Mouse (Mus musculus): Measurements from ENCODE around the gene Hpd.

Hpd gene

DNA sequence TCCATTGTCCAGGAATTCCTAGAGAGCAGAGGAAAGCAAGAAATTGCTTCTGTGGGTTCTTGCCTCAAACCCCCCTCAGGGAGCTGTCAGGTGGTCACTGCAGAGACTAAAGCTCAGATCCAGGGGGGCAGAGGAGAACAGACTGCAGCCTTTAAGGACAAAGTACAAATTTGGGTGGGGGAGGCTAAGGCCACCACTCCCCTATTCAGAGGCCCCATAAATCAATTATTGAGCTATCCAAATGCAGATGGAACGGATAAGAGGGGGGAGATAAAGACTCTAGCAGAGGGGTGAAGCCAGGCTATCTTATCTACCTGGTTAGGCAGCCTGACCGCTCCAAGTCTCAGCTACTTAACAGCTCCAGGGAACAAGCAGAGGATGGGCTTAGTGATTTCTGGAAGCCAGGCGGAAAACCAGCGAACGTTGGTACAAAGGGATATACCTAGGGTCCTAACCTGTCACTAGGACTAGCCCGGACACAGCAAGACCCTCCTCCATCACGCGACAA is 47.6 kb downstream of the Hpd start:
- DNase-seq (ENCODE audit: low spot score): no peak

DNA sequence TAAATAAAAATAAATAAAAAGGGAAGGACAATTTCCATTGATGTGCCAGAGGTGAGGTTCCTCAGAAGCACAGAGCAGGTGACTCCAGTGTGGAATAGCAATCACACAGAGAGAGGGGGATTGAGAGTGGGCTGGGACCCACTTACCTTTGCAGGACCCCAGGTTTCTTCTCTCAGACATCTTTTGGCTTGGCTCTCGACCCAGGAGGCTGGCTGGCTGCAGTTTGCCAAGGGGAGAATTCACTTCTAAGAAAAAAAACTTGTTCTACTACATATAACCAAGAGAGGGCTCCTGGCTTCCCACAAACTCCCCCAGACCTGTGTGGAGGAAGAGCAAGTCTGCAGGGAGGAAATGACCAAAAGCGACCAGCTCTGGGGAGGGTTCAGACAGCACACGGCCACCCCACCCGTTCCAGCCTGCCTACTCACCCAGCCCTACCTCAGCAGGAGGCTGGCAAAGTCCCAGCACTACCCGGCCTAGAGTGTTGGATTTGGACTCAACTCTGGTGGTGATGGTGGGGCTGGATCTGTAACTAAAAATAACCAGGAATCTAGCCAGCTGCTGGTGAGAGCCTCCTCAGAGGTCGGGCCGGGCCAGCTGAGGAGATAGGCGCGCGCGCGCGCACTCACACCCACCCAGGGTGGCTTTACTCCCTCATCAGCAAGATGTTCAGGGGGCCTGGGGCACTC is 48.2 kb downstream of the Hpd start:
- peak; percentile 23 for DNase-seq (ENCODE audit: low spot score)

DNA sequence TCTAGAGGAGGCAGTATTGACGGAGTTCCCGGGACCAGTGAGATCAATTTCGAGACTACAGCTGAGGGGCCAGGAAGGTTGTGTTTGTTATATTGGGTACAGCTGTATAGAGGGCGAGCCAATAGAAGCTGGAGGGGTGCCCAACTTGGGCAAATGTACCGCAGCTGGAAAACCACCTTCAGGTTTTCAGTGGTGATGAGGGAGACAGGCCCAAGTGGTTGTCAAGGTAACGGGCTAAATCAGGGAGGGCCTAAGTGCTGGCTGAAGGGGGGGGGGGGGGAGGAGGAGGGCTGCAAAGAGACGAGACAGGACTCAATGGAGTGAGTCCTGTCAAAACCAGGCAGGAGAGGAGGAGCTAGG is 48.8 kb downstream of the Hpd start:
- no peak for DNase-seq (ENCODE audit: low spot score)

DNA sequence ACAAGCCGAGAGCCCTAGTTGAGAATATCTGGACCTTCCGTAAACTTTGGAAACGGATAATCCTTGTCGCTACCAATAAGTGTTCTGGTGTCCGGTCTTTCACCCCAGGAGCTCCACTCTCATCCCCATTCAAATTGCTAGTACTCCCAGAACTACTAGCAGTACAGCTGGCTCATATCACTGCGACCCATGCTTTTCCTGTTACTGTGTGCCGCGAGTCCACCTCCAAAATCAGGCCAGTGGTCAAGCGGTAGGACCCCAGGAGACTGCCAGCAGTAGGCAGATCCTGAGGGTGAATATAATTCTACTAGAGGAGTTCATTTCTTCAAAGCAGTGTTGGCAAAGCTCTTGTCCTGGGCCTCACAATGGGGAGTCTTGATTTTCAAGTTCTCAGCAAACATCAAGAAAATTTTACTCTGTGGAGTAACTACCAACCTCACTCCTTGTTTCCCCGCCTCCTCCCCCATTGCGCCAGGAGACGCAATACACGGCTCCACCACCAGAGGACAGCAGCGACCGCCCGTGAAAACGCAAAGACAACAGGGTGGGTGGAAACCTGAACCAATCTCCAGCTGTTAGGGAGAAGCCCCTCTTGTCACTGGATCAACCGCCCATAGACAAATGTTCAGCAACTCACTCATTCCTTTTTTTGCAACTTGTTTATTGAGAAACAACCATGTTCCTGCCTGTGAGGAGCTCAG is 49.3 kb downstream of the Hpd start:
- peak; percentile 83 for DNase-seq (ENCODE audit: low spot score)

DNA sequence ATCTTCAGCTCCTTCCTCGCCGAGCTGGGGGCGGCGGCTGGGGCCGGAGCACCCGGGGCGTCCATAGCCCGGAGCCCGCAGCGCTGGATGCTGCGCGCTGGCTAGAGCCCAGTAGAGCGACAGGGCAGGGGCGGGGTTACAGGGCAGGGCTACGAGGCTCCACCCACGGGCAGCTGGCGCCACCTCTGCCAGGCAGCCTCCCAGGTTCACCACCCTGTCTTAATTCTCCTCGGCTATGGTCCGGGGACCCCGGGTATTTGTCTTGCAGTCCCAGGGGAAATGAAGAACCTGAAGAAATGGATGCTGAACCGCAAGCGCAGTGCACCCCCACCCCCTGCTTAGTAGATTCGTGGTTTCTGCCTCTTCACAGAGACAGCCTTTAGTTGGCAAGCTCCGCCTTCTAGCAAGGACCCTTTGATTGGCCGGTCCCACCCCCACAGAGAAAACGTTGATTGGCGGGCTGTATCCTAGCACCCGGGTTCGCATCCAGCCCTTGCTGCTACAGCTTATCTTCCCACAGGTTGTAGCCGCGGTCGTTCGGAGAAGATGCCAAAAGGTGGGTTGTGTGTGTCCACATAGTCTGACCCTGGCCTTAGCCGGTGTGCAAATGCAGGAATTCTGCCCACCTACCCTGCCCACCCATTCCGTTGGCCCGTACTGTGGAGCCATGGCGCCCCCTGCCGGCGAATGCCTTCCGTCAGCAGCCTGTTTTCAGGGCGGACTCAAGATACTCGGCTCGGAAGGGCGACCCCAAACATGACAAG is 50.0 kb downstream of the Hpd start, which contains the start of gene Rhof:
Gene Rhof, minus strand, starts transcription at position 385 of the 764 bp plus-strand sequence.
- peak; percentile 76 for DNase-seq (ENCODE audit: low spot score)

DNA sequence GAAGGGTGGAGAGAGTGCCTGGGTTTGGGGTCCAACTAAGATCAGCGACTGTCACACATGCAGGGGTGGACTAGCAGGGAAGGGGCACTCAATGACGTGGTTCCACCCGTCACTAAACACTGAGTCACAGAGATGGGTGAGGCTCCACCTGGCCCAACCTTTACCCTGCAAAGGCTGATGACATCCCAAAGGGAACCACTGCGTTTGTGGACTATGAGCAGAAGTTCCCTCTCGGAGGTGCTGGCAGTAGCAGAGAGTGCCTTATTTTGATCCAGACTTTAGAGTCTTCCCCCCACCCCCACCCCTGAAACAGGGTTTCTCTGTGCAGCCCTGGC is 51.7 kb downstream of the Hpd start:
- DNase-seq (ENCODE audit: low spot score): no peak

DNA sequence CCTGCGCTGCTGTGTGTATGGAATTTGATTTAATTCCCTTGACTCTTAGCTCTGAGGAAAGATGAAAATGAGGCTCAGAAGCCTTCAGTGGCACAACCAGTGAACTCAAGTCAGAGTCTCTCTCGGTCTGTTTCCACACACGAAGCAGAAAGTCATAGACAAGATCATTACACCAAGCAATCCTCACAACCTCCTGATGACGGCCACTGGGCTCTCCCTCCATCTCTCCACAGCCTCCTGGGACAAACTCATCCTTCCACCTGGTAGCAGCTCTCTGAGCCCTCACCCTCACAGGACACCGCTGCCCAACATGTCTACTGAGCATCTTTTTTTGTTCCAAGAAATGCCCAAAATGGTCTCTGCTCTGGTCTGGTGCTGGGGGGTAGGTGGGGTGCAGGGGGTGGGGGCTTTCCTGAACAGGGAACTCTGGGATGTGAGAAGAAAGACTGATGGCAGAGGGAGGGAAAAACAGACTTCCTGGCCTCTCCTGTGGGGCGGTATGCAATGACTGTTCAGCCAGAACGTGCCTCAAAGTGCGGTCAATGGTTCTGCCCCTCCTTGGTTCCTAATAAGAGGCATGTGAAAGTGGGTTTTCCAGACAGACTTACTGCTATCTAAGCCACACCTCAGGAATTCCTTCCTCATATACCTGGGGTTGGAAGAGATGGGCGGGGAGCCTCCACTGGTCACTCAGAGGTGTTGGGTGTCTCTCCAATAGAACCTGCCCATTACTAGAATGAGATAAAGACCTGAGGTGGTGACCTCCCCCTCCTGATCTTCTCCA is 52.3 kb downstream of the Hpd start:
- DNase-seq (ENCODE audit: low spot score): no peak

DNA sequence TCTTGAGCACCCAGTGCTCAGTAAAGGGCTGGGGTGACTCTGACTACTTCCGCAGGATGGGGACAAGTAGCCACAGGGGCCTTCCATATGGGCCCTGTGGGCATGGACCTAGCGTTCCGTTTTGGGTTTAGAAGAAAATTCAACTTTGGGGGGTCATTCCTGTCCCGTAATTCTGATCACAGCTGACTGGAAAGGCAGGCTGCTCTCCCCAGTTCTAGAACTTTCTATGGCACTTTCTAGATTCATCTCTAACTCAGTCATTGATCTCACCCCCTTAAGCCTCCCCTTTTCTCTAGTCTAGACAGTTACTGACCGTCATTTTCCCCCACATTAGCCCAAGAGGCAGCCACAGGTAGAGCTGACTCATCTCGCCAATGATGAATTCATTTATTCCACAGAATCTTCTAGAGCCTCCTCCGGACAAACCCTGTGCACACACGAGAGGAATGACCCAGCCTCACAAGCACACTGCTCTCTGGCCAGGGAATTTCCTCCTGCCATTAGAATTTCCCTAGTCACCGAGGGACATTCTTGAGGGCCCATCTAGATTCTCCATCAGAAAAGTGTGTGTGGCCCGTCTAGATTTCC is 53.3 kb downstream of the Hpd start:
- DNase-seq (ENCODE audit: low spot score): no peak

DNA sequence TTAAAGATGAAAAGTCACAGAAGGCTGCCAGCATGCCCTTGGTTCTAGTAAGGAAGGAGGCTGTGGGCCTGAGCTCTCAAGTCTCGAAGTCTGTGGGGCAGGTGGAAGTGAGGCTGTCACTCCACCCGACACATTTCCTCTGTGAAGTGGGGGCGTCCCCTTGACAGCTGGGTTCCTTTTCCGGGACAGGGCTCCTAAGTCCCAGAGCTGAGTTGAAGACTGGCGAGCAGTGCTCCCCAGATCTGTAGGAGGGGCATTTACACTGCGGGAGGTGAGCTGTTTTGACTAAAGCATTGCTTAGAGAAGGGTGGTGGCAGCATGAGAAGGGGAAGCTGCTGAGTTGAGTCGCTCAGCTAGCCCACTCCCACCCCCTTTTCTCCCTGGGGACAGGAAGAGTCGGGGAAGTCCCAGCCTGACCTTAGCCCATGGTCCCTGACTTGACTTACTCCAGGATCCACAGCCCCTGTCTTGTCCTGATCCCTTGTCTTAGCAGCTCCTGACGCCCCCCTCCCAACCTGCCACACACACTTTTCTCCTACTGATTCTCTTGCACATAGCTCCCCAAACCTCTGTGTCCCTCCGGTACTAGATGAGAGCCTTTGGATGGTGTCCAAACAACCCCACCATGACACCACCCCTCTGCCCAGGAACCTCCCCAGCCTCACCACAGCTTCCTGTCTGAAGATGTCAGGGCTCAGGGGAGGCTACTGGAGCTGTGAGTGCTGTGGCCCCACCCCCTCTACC is 53.9 kb downstream of the Hpd start:
- DNase-seq (ENCODE audit: low spot score): no peak

DNA sequence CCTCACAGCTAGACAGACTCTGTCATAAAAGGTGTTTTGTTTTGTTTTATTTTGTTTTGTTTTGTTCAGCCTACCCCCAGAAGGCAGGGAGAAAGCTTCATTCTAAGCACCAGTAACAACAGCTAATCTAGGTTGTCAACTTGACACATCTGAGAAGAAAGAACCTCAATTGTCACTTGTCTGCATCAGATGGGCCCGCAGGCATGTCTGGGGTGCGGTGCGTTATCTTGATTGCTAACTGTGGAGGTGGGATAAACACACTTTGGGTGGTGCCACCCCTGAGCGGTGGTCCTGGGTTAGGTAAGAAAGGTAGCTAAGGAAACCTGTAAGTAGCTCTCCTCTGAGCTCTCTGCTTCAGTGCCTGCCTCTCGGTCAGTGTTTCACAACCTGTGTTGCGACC is 55.5 kb downstream of the Hpd start:
- no peak for DNase-seq (ENCODE audit: low spot score)

DNA sequence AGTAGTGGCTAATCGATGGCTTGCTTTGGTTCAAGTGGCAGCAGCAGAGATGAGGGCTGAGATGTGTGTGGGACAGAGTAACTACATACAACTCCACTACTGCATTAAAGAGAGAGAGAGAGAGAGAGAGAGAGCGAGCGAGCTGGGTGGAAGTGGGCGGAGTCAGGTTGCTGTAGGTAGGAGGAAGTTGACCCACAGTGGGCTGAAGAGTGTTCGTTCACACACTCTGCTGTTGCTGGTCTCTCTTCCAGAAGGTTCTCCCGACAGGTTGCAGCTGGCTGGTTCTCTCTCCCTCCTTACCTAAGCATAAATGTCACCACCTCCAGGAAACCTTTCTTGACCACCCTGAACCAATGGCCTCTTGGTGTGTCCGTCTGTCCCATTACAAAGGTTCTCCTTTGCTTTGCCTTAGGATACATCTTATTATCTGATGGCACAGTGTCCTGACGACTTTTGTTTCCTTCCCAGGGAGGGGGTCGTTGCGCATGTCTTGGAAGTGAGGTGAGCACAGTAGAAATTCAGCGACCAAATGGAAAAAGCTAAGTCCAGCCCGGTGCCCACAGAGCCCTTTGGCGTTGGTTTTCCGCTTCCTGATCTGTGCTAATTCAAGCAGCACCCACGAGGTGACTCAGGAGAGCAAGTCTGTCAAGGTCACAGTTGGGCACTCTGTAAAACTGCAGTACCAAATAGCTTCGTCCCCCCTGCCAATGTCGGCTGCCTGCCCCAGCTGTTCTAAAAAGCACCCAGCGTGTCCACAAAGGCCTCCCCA is 56.7 kb downstream of the Hpd start:
- no peak for DNase-seq (ENCODE audit: low spot score)

DNA sequence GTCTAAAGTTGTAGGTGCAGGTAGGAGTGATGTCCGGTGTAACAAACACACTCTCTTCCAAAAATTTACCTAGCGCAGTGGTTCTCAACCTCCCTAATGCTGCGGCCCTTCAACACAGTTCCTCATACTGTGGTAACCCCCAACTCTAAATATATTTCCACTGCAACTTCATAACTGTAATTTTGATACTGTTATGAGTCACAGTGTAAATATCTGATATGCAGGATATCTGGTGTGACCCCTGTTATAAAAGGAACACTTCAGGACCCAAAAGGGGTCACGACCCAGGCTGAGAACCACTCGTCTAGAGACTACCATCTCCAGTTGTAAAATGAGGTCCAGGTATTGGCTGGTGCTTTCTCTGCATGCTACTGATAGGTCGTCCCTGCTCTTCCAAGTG is 57.4 kb downstream of the Hpd start:
- no peak for DNase-seq (ENCODE audit: low spot score)

DNA sequence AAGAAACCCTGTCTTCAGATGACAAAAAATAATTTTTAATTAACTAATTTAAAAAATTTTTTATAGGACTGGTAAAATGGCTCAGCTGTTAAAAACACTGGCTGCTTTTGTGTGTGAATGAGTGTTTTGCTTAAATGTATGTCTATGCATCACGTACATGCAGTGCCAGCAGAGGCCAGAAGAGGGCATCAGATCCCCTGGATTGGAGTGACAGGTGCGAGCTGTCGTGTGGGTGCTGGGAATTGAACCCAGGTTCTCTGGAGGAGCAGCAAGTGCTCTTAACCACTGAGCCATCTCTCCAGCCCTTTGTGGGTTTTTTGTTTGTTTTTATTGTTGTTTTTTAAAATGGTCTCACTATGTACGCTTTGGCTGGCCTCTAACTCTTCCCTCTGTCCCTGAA is 60.3 kb downstream of the Hpd start:
- DNase-seq (ENCODE audit: low spot score): no peak

Data from retina, embryonic 14.5 days (tissue).